Mouse (Mus musculus) kidney, adult 2 months (tissue): ENCODE data around the gene Med25.

Experiments
- CTCF ChIP-seq: fragments of 200-500 bp; conservative IDR thresholded peaks from 2 replicates; pipeline ENCODE4 v1.5.1; 2011; ENCODE audit warnings: low read depth, mild to moderate bottlenecking, control low read depth, low read length, moderate library complexity, mixed read lengths; ENCODE audit not compliant: insufficient read depth, insufficient read length
- POLR2A ChIP-seq: fragments of 200-500 bp; IDR thresholded peaks from one replicate; pipeline ENCODE4 v1.6.1; 2011; ENCODE audit warnings: low read depth, low read length, control low read depth

DNA sequence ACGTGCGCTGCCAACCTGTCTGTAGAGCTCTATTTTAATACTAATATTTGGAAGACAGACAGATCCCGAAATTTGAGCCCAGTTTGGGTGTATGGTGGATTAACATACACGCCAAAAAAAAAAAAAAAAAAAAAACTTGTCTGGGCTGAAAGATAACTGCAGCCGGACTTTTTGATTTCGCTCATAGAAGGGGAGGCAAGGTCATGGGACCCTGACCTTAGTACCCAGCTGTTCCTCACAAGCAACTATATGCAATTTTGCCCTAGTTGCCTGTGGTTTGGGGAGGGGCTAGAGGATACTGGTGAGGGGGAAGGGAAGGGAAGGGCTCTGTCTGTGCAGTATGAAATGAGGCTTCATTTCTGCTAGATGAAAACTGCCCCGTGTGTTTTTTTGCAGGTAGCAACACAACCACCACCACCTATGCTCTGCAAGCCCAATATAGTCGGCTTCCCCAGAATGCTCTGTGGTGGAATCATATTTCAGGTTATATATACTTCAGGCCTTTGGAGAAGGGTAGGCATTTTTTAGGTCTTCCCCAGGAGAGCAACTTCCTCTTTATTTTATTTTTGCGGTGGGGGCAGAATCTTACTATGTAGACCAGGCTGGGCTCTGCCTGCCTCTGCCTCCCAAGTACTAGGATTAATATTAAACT is 36.1 kb downstream of the Med25 start:
- TF ChIP-seq POLR2A (no peak), CTCF (no peak)
